Mouse (Mus musculus): ENCODE results near the gene Rora. TPM values are rescaled to one million over a fixed set of nuclear protein-coding genes. Genes with fewer than 3 reads are reported as not detected.

The Rora gene
- polyA plus RNA-seq, 1 experiment from 2014 or later = 3.8 TPM

GRCm38 (mm10) chr9:69258506-69258905 lies 604.9 kb downstream of the Rora start:
- H3K4me1 ChIP-seq (replicated peaks; ENCODE audit: control insufficient read depth, insufficient read depth, low read length) = 0 out of 2 replicates have a peak, but pooled peaks cover 3% of the 10 kb centered on the region
- no peak overlapping the region for H3K4me2 ChIP-seq (replicated peaks; ENCODE audit: low read depth, low read length)
- 65% methylated on average over 5 of the region's 5 CpGs for WGBS
- no peak overlapping the region for H3K27ac ChIP-seq (ENCODE audit: low read depth, low read length)
- DNase-seq (ENCODE audit: low spot score) (no peak), ATAC-seq (ENCODE audit: low FRiP score) (no peak)
- H3K9ac ChIP-seq (ENCODE audit: low read depth, low read length) = no peak overlapping the region
- no peaks in the 10 kb centered on the region for H3K9me3 ChIP-seq (ENCODE audit: control insufficient read depth, low read length)
- no peaks in the 10 kb centered on the region for H3K27me3 ChIP-seq (ENCODE audit: control insufficient read depth, insufficient read depth, low read length)
- H3K36me3 ChIP-seq (ENCODE audit: control insufficient read depth, insufficient read depth, low read length) = no peaks in the 10 kb centered on the region
- H3K4me3 ChIP-seq (ENCODE audit: low read depth, low read length) = no peak overlapping the region

GRCm38 (mm10) chr9:69259382-69259781 lies 605.8 kb downstream of the Rora start:
- 0 out of 2 replicates have a peak overlapping the region, but pooled peaks have one; percentile 3 for H3K9ac ChIP-seq (ENCODE audit: low read depth, low read length)
- no peaks in the 10 kb centered on the region for H3K9me3 ChIP-seq (ENCODE audit: control insufficient read depth, low read length)
- DNase-seq (ENCODE audit: low spot score) (peak; percentile 47), ATAC-seq (ENCODE audit: low FRiP score) (no peak)
- no peak overlapping the region for H3K27ac ChIP-seq (ENCODE audit: low read depth, low read length)
- 0 out of 2 replicates have a peak, but pooled peaks cover 3% of the 10 kb centered on the region for H3K4me1 ChIP-seq (replicated peaks; ENCODE audit: control insufficient read depth, insufficient read depth, low read length)
- no peaks in the 10 kb centered on the region for H3K36me3 ChIP-seq (ENCODE audit: control insufficient read depth, insufficient read depth, low read length)
- H3K4me3 ChIP-seq (ENCODE audit: low read depth, low read length) = no peak overlapping the region
- H3K27me3 ChIP-seq (ENCODE audit: control insufficient read depth, insufficient read depth, low read length) = no peaks in the 10 kb centered on the region
- WGBS = 6% methylated on average over 9 of the region's 9 CpGs
- H3K4me2 ChIP-seq (replicated peaks; ENCODE audit: low read depth, low read length) = no peak overlapping the region

- H3K4me2 ChIP-seq (replicated peaks; ENCODE audit: low read depth, low read length) = no peak overlapping the region
- WGBS = 84% methylated on average over 7 of the region's 7 CpGs
These were observed 611.6 kb downstream of the Rora start for GRCm38 (mm10) chr9:69265151-69265550.

GRCm38 (mm10) chr9:69270374-69270773 lies 616.8 kb downstream of the Rora start:
- H3K9me3 ChIP-seq (ENCODE audit: control insufficient read depth, low read length) = no peaks in the 10 kb centered on the region
- DNase-seq (ENCODE audit: low spot score) = no peak
- WGBS = 29% methylated on average over 8 of the region's 8 CpGs
- no peak overlapping the region for H3K4me3 ChIP-seq (ENCODE audit: low read depth, low read length)
- H3K4me2 ChIP-seq (replicated peaks; ENCODE audit: low read depth, low read length) = no peak overlapping the region
- H3K9ac ChIP-seq (ENCODE audit: low read depth, low read length) = no peak overlapping the region
- no peak for ATAC-seq (ENCODE audit: low FRiP score)
- no peaks in the 10 kb centered on the region for H3K27me3 ChIP-seq (ENCODE audit: control insufficient read depth, insufficient read depth, low read length)
- H3K36me3 ChIP-seq (ENCODE audit: control insufficient read depth, insufficient read depth, low read length) = no peaks in the 10 kb centered on the region
- H3K27ac ChIP-seq (ENCODE audit: low read depth, low read length) = no peak overlapping the region
- H3K4me1 ChIP-seq (replicated peaks; ENCODE audit: control insufficient read depth, insufficient read depth, low read length) = no peaks in the 10 kb centered on the region

More at GRCm38 (mm10) chr9:69265151-69265550, 611.6 kb downstream of the Rora start:
- ATAC-seq (ENCODE audit: low FRiP score) (no peak), DNase-seq (ENCODE audit: low spot score) (no peak)
- no peaks in the 10 kb centered on the region for H3K36me3 ChIP-seq (ENCODE audit: control insufficient read depth, insufficient read depth, low read length)
- H3K9ac ChIP-seq (ENCODE audit: low read depth, low read length) = no peak overlapping the region
- H3K27me3 ChIP-seq (ENCODE audit: control insufficient read depth, insufficient read depth, low read length) = no peaks in the 10 kb centered on the region
- no peak overlapping the region for H3K4me3 ChIP-seq (ENCODE audit: low read depth, low read length)
- no peak overlapping the region for H3K27ac ChIP-seq (ENCODE audit: low read depth, low read length)
- no peaks in the 10 kb centered on the region for H3K4me1 ChIP-seq (replicated peaks; ENCODE audit: control insufficient read depth, insufficient read depth, low read length)
- H3K9me3 ChIP-seq (ENCODE audit: control insufficient read depth, low read length) = no peaks in the 10 kb centered on the region

- no peak overlapping the region for H3K4me3 ChIP-seq (ENCODE audit: low read depth, low read length)
- no peak overlapping the region for H3K9ac ChIP-seq (ENCODE audit: low read depth, low read length)
- ATAC-seq (ENCODE audit: low FRiP score) = no peak
- H3K27me3 ChIP-seq (ENCODE audit: control insufficient read depth, insufficient read depth, low read length) = no peaks in the 10 kb centered on the region
- H3K4me1 ChIP-seq (replicated peaks; ENCODE audit: control insufficient read depth, insufficient read depth, low read length) = no peaks in the 10 kb centered on the region
- no peaks in the 10 kb centered on the region for H3K36me3 ChIP-seq (ENCODE audit: control insufficient read depth, insufficient read depth, low read length)
- H3K4me2 ChIP-seq (replicated peaks; ENCODE audit: low read depth, low read length) = no peak overlapping the region
- WGBS = 27% methylated on average over 7 of the region's 7 CpGs
- DNase-seq (ENCODE audit: low spot score) = no peak
- H3K9me3 ChIP-seq (ENCODE audit: control insufficient read depth, low read length) = no peaks in the 10 kb centered on the region
- no peak overlapping the region for H3K27ac ChIP-seq (ENCODE audit: low read depth, low read length)
These were observed 617.3 kb downstream of the Rora start for GRCm38 (mm10) chr9:69270931-69271330.

DNA sequence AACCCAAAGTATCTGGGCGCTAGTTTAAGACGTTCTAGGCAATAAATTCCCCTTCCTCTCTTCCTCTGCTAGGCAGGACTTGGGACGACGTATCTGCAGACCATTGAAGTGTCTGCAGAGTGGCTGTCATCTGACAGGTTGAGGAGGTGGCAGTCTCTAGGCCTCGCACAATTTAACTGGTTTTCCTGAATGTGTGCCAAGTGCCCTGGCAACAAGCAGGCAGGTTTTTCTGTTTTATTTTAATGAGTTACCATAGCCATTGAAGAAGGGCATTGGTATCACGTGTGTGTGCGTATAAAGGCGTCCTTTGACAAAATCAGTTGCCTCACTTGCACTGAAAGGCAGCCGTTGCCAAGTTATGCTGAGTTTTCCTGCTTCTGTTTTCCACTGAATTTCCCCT lies 619.3 kb downstream of the Rora start:
- Histone ChIP-seq H3K9ac (ENCODE audit: low read depth, low read length) (no peak overlapping the region), H3K4me3 (ENCODE audit: low read depth, low read length) (no peak overlapping the region), H3K36me3 (ENCODE audit: control insufficient read depth, insufficient read depth, low read length) (no peaks in the 10 kb centered on the region), H3K27ac (ENCODE audit: low read depth, low read length) (no peak overlapping the region), H3K4me1 (replicated peaks; ENCODE audit: control insufficient read depth, insufficient read depth, low read length) (no peaks in the 10 kb centered on the region), H3K9me3 (ENCODE audit: control insufficient read depth, low read length) (no peaks in the 10 kb centered on the region), H3K27me3 (ENCODE audit: control insufficient read depth, insufficient read depth, low read length) (no peaks in the 10 kb centered on the region), H3K4me2 (replicated peaks; ENCODE audit: low read depth, low read length) (no peak overlapping the region)
- 64% methylated on average over 9 of the region's 9 CpGs for WGBS
- ATAC-seq (ENCODE audit: low FRiP score) (no peak), DNase-seq (ENCODE audit: low spot score) (no peak)

DNA sequence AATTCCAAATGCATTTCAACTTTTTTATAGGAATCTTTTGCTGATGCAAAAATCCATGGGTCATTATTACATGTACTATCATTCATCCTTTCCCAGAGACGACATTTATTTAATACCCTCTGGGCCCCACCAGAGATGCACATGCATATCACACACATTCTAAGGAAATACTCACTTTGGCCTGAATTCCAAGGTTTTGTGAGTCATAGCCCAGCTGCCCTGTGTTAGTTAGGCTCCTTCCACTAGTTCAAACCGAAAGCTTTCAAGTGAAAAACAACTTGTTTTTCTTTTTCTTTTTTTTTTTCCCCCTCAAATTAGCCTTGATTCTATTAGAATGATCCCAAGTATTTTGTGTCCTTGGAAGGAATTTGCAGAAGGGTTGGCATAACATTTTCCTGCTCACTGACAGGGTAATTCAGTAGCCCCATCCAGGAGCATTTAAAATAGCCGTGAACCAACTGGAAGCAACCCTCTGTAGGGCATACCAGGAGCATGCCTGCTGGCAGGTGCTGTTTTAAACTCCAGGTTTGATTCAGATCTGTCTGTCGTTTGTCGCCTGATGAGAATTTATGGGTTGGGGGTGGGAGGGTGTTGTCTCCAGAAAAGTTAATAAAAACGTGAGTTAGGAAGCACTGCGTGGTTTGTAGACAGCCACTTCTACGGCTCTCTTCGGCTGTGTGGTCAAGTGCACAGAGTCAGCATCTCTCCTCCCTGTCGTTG lies 621.3 kb downstream of the Rora start:
- no peaks in the 10 kb centered on the region for H3K36me3 ChIP-seq (ENCODE audit: control insufficient read depth, insufficient read depth, low read length)
- DNase-seq (ENCODE audit: low spot score) = no peak
- WGBS = 76% methylated on average over 10 of the region's 10 CpGs
- no peaks in the 10 kb centered on the region for H3K4me1 ChIP-seq (replicated peaks; ENCODE audit: control insufficient read depth, insufficient read depth, low read length)
- H3K9me3 ChIP-seq (ENCODE audit: control insufficient read depth, low read length) = no peaks in the 10 kb centered on the region
- no peaks in the 10 kb centered on the region for H3K27me3 ChIP-seq (ENCODE audit: control insufficient read depth, insufficient read depth, low read length)
- H3K4me3 ChIP-seq (ENCODE audit: low read depth, low read length) = no peak overlapping the region
- H3K27ac ChIP-seq (ENCODE audit: low read depth, low read length) = no peak overlapping the region
- no peak overlapping the region for H3K4me2 ChIP-seq (replicated peaks; ENCODE audit: low read depth, low read length)
- H3K9ac ChIP-seq (ENCODE audit: low read depth, low read length) = no peak overlapping the region
- ATAC-seq (ENCODE audit: low FRiP score) = no peak

DNA sequence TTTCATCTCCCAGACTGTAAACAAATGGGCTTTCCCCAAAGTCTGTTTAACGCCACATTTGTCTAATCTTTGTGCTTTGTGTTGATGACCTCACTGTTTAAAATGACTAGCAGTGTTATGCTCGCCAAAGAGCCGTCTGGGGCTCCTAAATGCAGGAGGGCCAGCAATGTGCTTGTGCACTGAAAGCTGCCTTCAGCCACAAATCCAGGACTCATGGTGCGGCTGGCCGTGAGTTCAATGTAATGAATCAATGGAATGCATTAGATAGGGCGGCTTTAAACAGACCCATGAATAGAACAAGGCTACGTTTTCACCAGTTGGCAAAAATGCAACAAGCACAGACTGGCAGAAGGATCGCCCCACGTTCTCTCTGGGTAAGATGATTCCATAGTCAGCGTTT lies 623.7 kb downstream of the Rora start:
- H3K36me3 ChIP-seq (ENCODE audit: control insufficient read depth, insufficient read depth, low read length) = no peaks in the 10 kb centered on the region
- H3K4me2 ChIP-seq (replicated peaks; ENCODE audit: low read depth, low read length) = no peak overlapping the region
- H3K4me1 ChIP-seq (replicated peaks; ENCODE audit: control insufficient read depth, insufficient read depth, low read length) = no peaks in the 10 kb centered on the region
- H3K4me3 ChIP-seq (ENCODE audit: low read depth, low read length) = no peak overlapping the region
- DNase-seq (ENCODE audit: low spot score) (no peak), ATAC-seq (ENCODE audit: low FRiP score) (no peak)
- H3K27ac ChIP-seq (ENCODE audit: low read depth, low read length) = no peak overlapping the region
- WGBS = 69% methylated on average over 10 of the region's 10 CpGs
- no peaks in the 10 kb centered on the region for H3K9me3 ChIP-seq (ENCODE audit: control insufficient read depth, low read length)
- no peaks in the 10 kb centered on the region for H3K27me3 ChIP-seq (ENCODE audit: control insufficient read depth, insufficient read depth, low read length)
- no peak overlapping the region for H3K9ac ChIP-seq (ENCODE audit: low read depth, low read length)

- Histone ChIP-seq H3K27ac (ENCODE audit: low read depth, low read length) (no peak overlapping the region), H3K36me3 (ENCODE audit: control insufficient read depth, insufficient read depth, low read length) (no peaks in the 10 kb centered on the region), H3K4me3 (ENCODE audit: low read depth, low read length) (no peak overlapping the region), H3K4me1 (replicated peaks; ENCODE audit: control insufficient read depth, insufficient read depth, low read length) (no peaks in the 10 kb centered on the region), H3K9me3 (ENCODE audit: control insufficient read depth, low read length) (no peaks in the 10 kb centered on the region), H3K4me2 (replicated peaks; ENCODE audit: low read depth, low read length) (no peak overlapping the region), H3K9ac (ENCODE audit: low read depth, low read length) (no peak overlapping the region), H3K27me3 (ENCODE audit: control insufficient read depth, insufficient read depth, low read length) (peaks cover 3% of the 10 kb centered on the region; the same call in 1 of the 2 replicates)
- DNase-seq (ENCODE audit: low spot score) (no peak), ATAC-seq (ENCODE audit: low FRiP score) (no peak)
- 90% methylated on average over 3 of the region's 3 CpGs for WGBS
These were observed 631.4 kb downstream of the Rora start for GRCm38 (mm10) chr9:69285011-69285410.
